Mouse (Mus musculus) MEL (cell line): Measurements from ENCODE around the gene Eif2ak1.

Experiments used
- MXI1 ChIP-seq: IDR thresholded peaks from 2 replicates; pipeline ENCODE4 v1.6.1; 2011; ENCODE audit warnings: mild to moderate bottlenecking, low read depth, low read length, improper control_type of control experiment
- SIN3A ChIP-seq: IDR thresholded peaks from 2 replicates; pipeline ENCODE4 v1.6.1; 2012; ENCODE audit warnings: low read length, improper control_type of control experiment, inconsistent platforms
- ZNF384 ChIP-seq: IDR thresholded peaks from 2 replicates; pipeline ENCODE4 v1.6.1; 2012; ENCODE audit warnings: low read depth, mild to moderate bottlenecking, inconsistent platforms, low read length, improper control_type of control experiment

DNA sequence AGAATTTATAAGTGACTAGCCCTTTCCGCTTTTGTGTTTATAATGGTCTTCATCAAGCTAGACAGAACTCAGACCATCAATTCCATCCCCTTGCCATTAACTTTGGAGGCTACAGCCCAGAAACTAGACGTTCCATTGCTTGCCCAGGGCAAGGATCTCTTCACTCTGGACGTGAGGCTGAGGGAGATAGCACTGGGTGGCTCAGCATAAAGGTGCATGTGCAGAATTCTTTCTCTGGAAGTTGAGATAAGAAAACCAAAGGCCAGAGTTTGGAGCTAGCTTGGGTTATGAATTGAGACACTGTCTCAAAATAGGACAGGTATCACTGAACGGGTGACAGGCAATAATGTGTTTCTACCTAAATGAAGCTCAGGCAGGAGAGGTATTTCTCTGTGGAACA, 86.2 kb downstream of the Eif2ak1 start:
- no peak for TF ChIP-seq ZNF384
- TF ChIP-seq MXI1: no peak
- TF ChIP-seq SIN3A: no peak
